Mouse (Mus musculus): ENCODE measurements at regions not wholly inside any gene's neighbourhood (a gene's known extent, or its start where the extent isn't known, plus 50 kb on each side); places are given as distances from the start of the nearest gene placed in this dataset.

GRCm38 (mm10) chr19:14124250-14124827 lies 211.0 kb downstream of the Olfr1505 start:
- Histone ChIP-seq H3K4me2 (peak overlapping the region; percentile 41), H3K4me3 (no peak overlapping the region), H3K4me1 (peaks cover 27% of the 10 kb centered on the region), H3K27me3 (peaks cover 14% of the 10 kb centered on the region; the same call in 1 of the 2 replicates), H3K9me3 (replicated peaks) (no peaks in the 10 kb centered on the region), H3K36me3 (ENCODE audit: poor library complexity, severe bottlenecking) (no peaks in the 10 kb centered on the region), H3K9ac (no peak overlapping the region), H3K27ac (no peak overlapping the region)
- 35% methylated on average over 5 of the region's 5 CpGs for WGBS
- peak; percentile 53; the same call in 1 of the 2 replicates for ATAC-seq

GRCm38 (mm10) chr19:14124986-14125385 lies 211.7 kb downstream of the Olfr1505 start:
- 40% methylated on average over 5 of the region's 5 CpGs for WGBS
- Histone ChIP-seq H3K4me3 (no peak overlapping the region), H3K9ac (no peak overlapping the region), H3K27me3 (peaks cover 14% of the 10 kb centered on the region; the same call in 1 of the 2 replicates), H3K4me1 (peaks cover 28% of the 10 kb centered on the region), H3K4me2 (no peak overlapping the region), H3K9me3 (replicated peaks) (no peaks in the 10 kb centered on the region), H3K36me3 (ENCODE audit: poor library complexity, severe bottlenecking) (no peaks in the 10 kb centered on the region), H3K27ac (no peak overlapping the region)
- ATAC-seq, result no peak

GRCm38 (mm10) chr19:14128397-14129209 lies 215.3 kb downstream of the Olfr1505 start:
- Histone ChIP-seq H3K36me3 (ENCODE audit: poor library complexity, severe bottlenecking) (no peaks in the 10 kb centered on the region), H3K9ac (no peak overlapping the region), H3K4me2 (no peak overlapping the region), H3K27ac (no peak overlapping the region), H3K4me1 (peaks cover 23% of the 10 kb centered on the region), H3K27me3 (peaks cover 10% of the 10 kb centered on the region; the same call in 1 of the 2 replicates), H3K4me3 (no peak overlapping the region), H3K9me3 (replicated peaks) (no peaks in the 10 kb centered on the region)
- no peak for ATAC-seq
- WGBS, result 9% methylated on average over 8 of the region's 8 CpGs

GRCm38 (mm10) chr19:14161217-14161616 lies 247.9 kb downstream of the Olfr1505 start:
- Histone ChIP-seq H3K4me2 (no peak overlapping the region), H3K9ac (no peak overlapping the region), H3K4me1 (peaks cover 12% of the 10 kb centered on the region), H3K36me3 (ENCODE audit: poor library complexity, severe bottlenecking) (no peaks in the 10 kb centered on the region), H3K4me3 (no peak overlapping the region), H3K27me3 (no peaks in the 10 kb centered on the region), H3K27ac (no peak overlapping the region), H3K9me3 (replicated peaks) (no peaks in the 10 kb centered on the region)
- WGBS, result 38% methylated on average over 3 of the region's 3 CpGs
- ATAC-seq, result no peak

- no peaks in the 10 kb centered on the region for H3K36me3 ChIP-seq (ENCODE audit: poor library complexity, severe bottlenecking)
- no peaks in the 10 kb centered on the region for H3K27me3 ChIP-seq
- no peak overlapping the region for H3K4me2 ChIP-seq
- H3K9ac ChIP-seq, result no peak overlapping the region
- no peak overlapping the region for H3K27ac ChIP-seq
- 36% methylated on average over 4 of the region's 4 CpGs for WGBS
- no peaks in the 10 kb centered on the region for H3K9me3 ChIP-seq (replicated peaks)
- H3K4me3 ChIP-seq, result no peak overlapping the region
- peaks cover 6% of the 10 kb centered on the region for H3K4me1 ChIP-seq
- ATAC-seq, result no peak
Measured at GRCm38 (mm10) chr19:14162773-14163172, 249.4 kb downstream of the Olfr1505 start.

GRCm38 (mm10) chr19:14165775-14166174 lies 252.4 kb downstream of the Olfr1505 start:
- Histone ChIP-seq H3K9ac (no peak overlapping the region), H3K9me3 (replicated peaks) (no peaks in the 10 kb centered on the region), H3K36me3 (ENCODE audit: poor library complexity, severe bottlenecking) (no peaks in the 10 kb centered on the region), H3K4me2 (no peak overlapping the region), H3K4me3 (no peak overlapping the region), H3K4me1 (peaks cover 6% of the 10 kb centered on the region), H3K27me3 (0 out of 2 replicates have a peak, but pooled peaks cover 3% of the 10 kb centered on the region), H3K27ac (peak overlapping the region; percentile 19; the same call in 1 of the 2 replicates)
- 32% methylated on average over 2 of the region's 2 CpGs for WGBS
- ATAC-seq, result peak; percentile 83

GRCm38 (mm10) chr19:14180244-14180643 lies 266.9 kb downstream of the Olfr1505 start:
- Histone ChIP-seq H3K4me1 (no peaks in the 10 kb centered on the region), H3K4me3 (no peak overlapping the region), H3K9ac (no peak overlapping the region), H3K9me3 (replicated peaks) (no peaks in the 10 kb centered on the region), H3K27ac (no peak overlapping the region), H3K27me3 (0 out of 2 replicates have a peak, but pooled peaks cover 7% of the 10 kb centered on the region), H3K36me3 (ENCODE audit: poor library complexity, severe bottlenecking) (no peaks in the 10 kb centered on the region), H3K4me2 (no peak overlapping the region)
- WGBS, result 17% methylated on average over 4 of the region's 4 CpGs
- no peak for ATAC-seq

GRCm38 (mm10) chr19:14180956-14181355 lies 267.6 kb downstream of the Olfr1505 start:
- Histone ChIP-seq H3K4me2 (no peak overlapping the region), H3K9ac (no peak overlapping the region), H3K4me3 (no peak overlapping the region), H3K36me3 (ENCODE audit: poor library complexity, severe bottlenecking) (no peaks in the 10 kb centered on the region), H3K27me3 (0 out of 2 replicates have a peak, but pooled peaks cover 7% of the 10 kb centered on the region), H3K27ac (no peak overlapping the region), H3K4me1 (no peaks in the 10 kb centered on the region), H3K9me3 (replicated peaks) (no peaks in the 10 kb centered on the region)
- no peak for ATAC-seq
- 40% methylated on average over 3 of the region's 3 CpGs for whole genome bisulfite sequencing

GRCm38 (mm10) chr19:14181661-14182415 lies 268.5 kb downstream of the Olfr1505 start:
- no peaks in the 10 kb centered on the region for H3K36me3 ChIP-seq (ENCODE audit: poor library complexity, severe bottlenecking)
- ATAC-seq, result no peak
- no peaks in the 10 kb centered on the region for H3K4me1 ChIP-seq
- peaks cover 7% of the 10 kb centered on the region; the same call in 1 of the 2 replicates for H3K27me3 ChIP-seq
- H3K9ac ChIP-seq, result no peak overlapping the region
- H3K9me3 ChIP-seq (replicated peaks), result no peaks in the 10 kb centered on the region
- no peak overlapping the region for H3K27ac ChIP-seq
- WGBS, result 49% methylated on average over 6 of the region's 6 CpGs
- no peak overlapping the region for H3K4me3 ChIP-seq
- no peak overlapping the region for H3K4me2 ChIP-seq

- no peak for ATAC-seq
Measured at GRCm38 (mm10) chr19:14191820-14192219, 278.5 kb downstream of the Olfr1505 start.

GRCm38 (mm10) chr19:14197864-14198263 lies 284.5 kb downstream of the Olfr1505 start:
- Histone ChIP-seq H3K9ac (no peak overlapping the region), H3K4me2 (no peak overlapping the region), H3K27ac (no peak overlapping the region), H3K4me1 (no peaks in the 10 kb centered on the region), H3K4me3 (no peak overlapping the region), H3K36me3 (ENCODE audit: poor library complexity, severe bottlenecking) (no peaks in the 10 kb centered on the region), H3K9me3 (replicated peaks) (no peaks in the 10 kb centered on the region), H3K27me3 (no peaks in the 10 kb centered on the region)
- ATAC-seq, result no peak
- WGBS, result 90% methylated on average over 3 of the region's 3 CpGs

More at GRCm38 (mm10) chr19:14191820-14192219, 278.5 kb downstream of the Olfr1505 start:
- 94% methylated on average over 3 of the region's 3 CpGs for WGBS
- Histone ChIP-seq H3K4me2 (no peak overlapping the region), H3K27me3 (no peaks in the 10 kb centered on the region), H3K4me3 (no peak overlapping the region), H3K9ac (no peak overlapping the region), H3K9me3 (replicated peaks) (no peaks in the 10 kb centered on the region), H3K36me3 (ENCODE audit: poor library complexity, severe bottlenecking) (no peaks in the 10 kb centered on the region), H3K27ac (no peak overlapping the region), H3K4me1 (no peaks in the 10 kb centered on the region)

- H3K4me3 ChIP-seq, result no peak overlapping the region
- H3K4me1 ChIP-seq, result peaks cover 7% of the 10 kb centered on the region; the same call in 1 of the 2 replicates
- H3K9me3 ChIP-seq (replicated peaks), result no peaks in the 10 kb centered on the region
- 80% methylated on average over 4 of the region's 4 CpGs for WGBS
- 0 out of 2 replicates have a peak, but pooled peaks cover 5% of the 10 kb centered on the region for H3K27me3 ChIP-seq
- H3K4me2 ChIP-seq, result no peak overlapping the region
- ATAC-seq, result no peak
- no peak overlapping the region for H3K27ac ChIP-seq
- H3K9ac ChIP-seq, result no peak overlapping the region
- H3K36me3 ChIP-seq (ENCODE audit: poor library complexity, severe bottlenecking), result no peaks in the 10 kb centered on the region
Measured at GRCm38 (mm10) chr19:14220507-14220909, 307.2 kb downstream of the Olfr1505 start.
